In genomic region chr9:91561331-91561730, GRCm38 (mm10) we compare ENCODE assay signal across 5 mouse cellular contexts.
"Had no signal": no experiment of that assay in that cellular context is flagged by ENCODE, and none has a peak within 500 bp of the region (broad histone marks: within the 10 kb centered on the region; RNA-seq: fewer than 3 reads in every experiment).

No protein-coding gene starts in this region.

- DNase-seq: kidney, adult 9 months; kidney, postnatal 36 days; lung, postnatal 14 days; right cerebral cortex, adult 18-20 months; thymus, postnatal 14 days had no signal
